Mouse (Mus musculus) kidney, embryonic 14.5 days (tissue): ENCODE results near the gene Abca1. TPM values are rescaled to one million over a fixed set of nuclear protein-coding genes. Genes with fewer than 3 reads are reported as not detected.

Experiments
- ATAC-seq: fragments of 200-750 bp; cut with Nextera tagmentation; 2 replicates; pipeline ENCODE4 v1.8.0; 2017; ENCODE audit warnings: moderate number of reproducible peaks, mild to moderate bottlenecking, moderate TSS enrichment, moderate library complexity; ENCODE audit not compliant: low FRiP score, low TSS enrichment
- H3K27ac ChIP-seq: fragments of 300-500 bp; sonication (generic); 2 replicates; pipeline ENCODE4 v1.5.1; 2014; ENCODE audit warnings: low read depth, mild to moderate bottlenecking, low read length, moderate library complexity, mixed read lengths
- H3K27me3 ChIP-seq: fragments of 300-500 bp; sonication (generic); 2 replicates; pipeline ENCODE4 v1.6.1; 2014; ENCODE audit warnings: mild to moderate bottlenecking, low read length; ENCODE audit not compliant: control insufficient read depth, insufficient read depth
- H3K36me3 ChIP-seq: fragments of 300-500 bp; sonication (generic); 2 replicates; pipeline ENCODE4 v1.6.1; 2014; ENCODE audit warnings: low read length, mixed read lengths; ENCODE audit not compliant: control insufficient read depth, insufficient read depth
- H3K4me1 ChIP-seq: fragments of 300-500 bp; sonication (generic); 2 replicates; pipeline ENCODE4 v1.6.1; 2014; ENCODE audit warnings: low read length, mixed read lengths; ENCODE audit not compliant: control insufficient read depth, insufficient read depth
- H3K4me2 ChIP-seq: fragments of 300-500 bp; sonication (generic); replicated peaks from 2 replicates; pipeline ENCODE4 v1.6.1; 2014; ENCODE audit warnings: low read depth, mild to moderate bottlenecking, low read length
- H3K4me3 ChIP-seq: fragments of 300-500 bp; sonication (generic); 2 replicates; pipeline ENCODE4 v1.5.1; 2014; ENCODE audit warnings: mild to moderate bottlenecking, low read length
- H3K9ac ChIP-seq: fragments of 300-500 bp; sonication (generic); 2 replicates; pipeline ENCODE4 v1.6.1; 2014; ENCODE audit warnings: low read depth, mild to moderate bottlenecking, low read length, moderate library complexity
- H3K9me3 ChIP-seq: fragments of 300-500 bp; sonication (generic); 2 replicates; pipeline ENCODE4 v1.6.1; 2016; ENCODE audit warnings: low read length; ENCODE audit not compliant: control insufficient read depth
- WGBS: fragments of 180-500 bp; shearing (Covaris S2); extraction: QIAGEN DNeasy Blood & Tissue Kit; methylation state at CpG from one replicate; pipeline ENCODE4 v1.1.7; 2014; 5-methylcytosine and 5-hydroxymethylcytosine counted together
- polyA plus RNA-seq: library from polyadenylated mRNA; unstranded; fragments of >200 nt; fragmentation: Nextera tagmentation; extraction: Ambion mirVana; gene quantifications from 2 replicates; pipeline ENCODE4 v1.2.1, GENCODE M21; 2014

Gene Abca1
- polyA plus RNA-seq, 1 experiment from 2014 or later = 5.6 TPM

GRCm38 (mm10) chr4:53110356-53110755 is 49.3 kb downstream of the Abca1 start:
- no peak overlapping the region for H3K4me2 ChIP-seq
- no peak for ATAC-seq
- WGBS = 32% methylated on average over 5 of the region's 5 CpGs
- no peak overlapping the region for H3K4me3 ChIP-seq
- H3K36me3 ChIP-seq = no peaks in the 10 kb centered on the region
- no peak overlapping the region for H3K9ac ChIP-seq
- H3K9me3 ChIP-seq = no peaks in the 10 kb centered on the region
- no peaks in the 10 kb centered on the region for H3K4me1 ChIP-seq
- no peaks in the 10 kb centered on the region for H3K27me3 ChIP-seq
- H3K27ac ChIP-seq = no peak overlapping the region

DNA sequence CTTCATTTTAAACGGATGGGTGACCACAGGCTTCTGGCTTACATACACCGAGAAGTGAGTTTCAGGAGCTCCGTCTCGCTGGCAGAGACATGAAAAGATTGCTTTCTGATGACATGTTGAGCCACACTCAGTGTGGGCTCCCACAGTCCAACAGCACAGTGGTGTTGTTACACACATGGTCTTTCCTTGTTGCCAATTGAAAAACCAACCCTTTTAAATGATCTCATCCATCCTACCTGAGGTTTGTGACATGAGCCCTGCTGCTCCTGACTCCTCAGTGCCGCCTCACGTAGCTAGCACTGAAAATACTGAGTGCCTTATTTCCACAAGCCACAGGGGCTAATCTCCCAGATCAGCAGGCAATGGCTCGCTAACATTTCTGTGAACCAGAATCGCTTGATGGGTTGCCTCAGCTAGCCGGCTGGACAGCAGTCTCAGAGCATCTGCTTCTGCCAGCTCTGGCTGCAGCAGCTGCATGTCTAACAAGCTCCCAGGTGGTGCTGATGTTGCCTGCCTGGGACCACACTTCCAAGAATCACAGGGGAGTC is 50.2 kb downstream of the Abca1 start:
- no peak overlapping the region for H3K4me3 ChIP-seq
- no peaks in the 10 kb centered on the region for H3K4me1 ChIP-seq
- no peak overlapping the region for H3K4me2 ChIP-seq
- H3K36me3 ChIP-seq = no peaks in the 10 kb centered on the region
- no peak overlapping the region for H3K9ac ChIP-seq
- H3K9me3 ChIP-seq = no peaks in the 10 kb centered on the region
- no peak for ATAC-seq
- 70% methylated on average over 9 of the region's 9 CpGs for WGBS
- no peak overlapping the region for H3K27ac ChIP-seq
- H3K27me3 ChIP-seq = no peaks in the 10 kb centered on the region

DNA sequence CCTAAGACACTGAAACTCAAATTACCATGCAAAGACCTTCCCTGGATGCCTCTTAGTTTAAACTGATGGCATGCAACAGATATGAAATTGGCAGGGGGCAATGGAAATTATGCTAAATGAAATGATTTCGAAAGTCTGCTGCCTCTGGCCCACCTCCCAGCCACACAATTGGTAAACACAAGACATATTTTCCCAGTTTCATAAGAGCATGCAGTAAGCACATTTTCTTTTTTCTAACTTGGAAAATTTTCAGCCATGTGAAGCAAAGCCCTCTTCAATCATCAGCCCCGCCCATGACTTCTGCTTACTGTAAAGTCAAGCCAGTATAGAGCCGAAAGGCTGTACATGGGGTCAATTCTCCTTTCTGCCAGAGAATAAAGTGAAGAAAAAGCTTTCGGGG is 51.5 kb downstream of the Abca1 start:
- H3K36me3 ChIP-seq = no peaks in the 10 kb centered on the region
- ATAC-seq = no peak
- no peak overlapping the region for H3K4me2 ChIP-seq
- H3K4me1 ChIP-seq = no peaks in the 10 kb centered on the region
- H3K4me3 ChIP-seq = no peak overlapping the region
- H3K9ac ChIP-seq = no peak overlapping the region
- H3K27me3 ChIP-seq = no peaks in the 10 kb centered on the region
- H3K9me3 ChIP-seq = no peaks in the 10 kb centered on the region
- H3K27ac ChIP-seq = no peak overlapping the region
- WGBS = 81% methylated on average over 4 of the region's 4 CpGs

DNA sequence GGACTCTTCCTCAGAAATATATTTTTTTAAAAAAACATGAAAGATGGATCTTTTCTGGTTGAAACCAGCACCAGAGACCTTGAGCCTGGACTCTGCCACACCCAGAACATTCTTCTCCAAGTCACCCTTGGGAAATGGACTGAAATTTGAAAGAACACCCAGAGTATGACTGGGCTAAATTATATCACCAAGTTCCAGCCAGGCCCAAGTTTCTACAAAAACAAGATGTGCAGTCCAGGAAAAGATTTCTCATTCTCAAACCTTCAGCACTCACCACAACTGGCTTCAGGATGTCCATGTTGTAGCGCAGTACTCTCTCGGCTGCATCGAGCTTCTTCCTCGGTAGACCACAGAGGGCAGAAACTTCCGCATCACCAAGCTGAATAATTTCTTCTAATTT is 53.0 kb downstream of the Abca1 start:
- Histone ChIP-seq H3K9ac (no peak overlapping the region), H3K9me3 (no peaks in the 10 kb centered on the region), H3K27ac (no peak overlapping the region), H3K4me3 (no peak overlapping the region), H3K4me2 (no peak overlapping the region), H3K4me1 (no peaks in the 10 kb centered on the region), H3K36me3 (no peaks in the 10 kb centered on the region), H3K27me3 (no peaks in the 10 kb centered on the region)
- no peak for ATAC-seq
- 92% methylated on average over 5 of the region's 5 CpGs for WGBS

- 88% methylated on average over 3 of the region's 3 CpGs for WGBS
- no peaks in the 10 kb centered on the region for H3K4me1 ChIP-seq
- H3K4me2 ChIP-seq = no peak overlapping the region
- no peaks in the 10 kb centered on the region for H3K9me3 ChIP-seq
- no peaks in the 10 kb centered on the region for H3K36me3 ChIP-seq
- no peak for ATAC-seq
- no peak overlapping the region for H3K9ac ChIP-seq
- H3K27ac ChIP-seq = no peak overlapping the region
- H3K4me3 ChIP-seq = no peak overlapping the region
- no peaks in the 10 kb centered on the region for H3K27me3 ChIP-seq
These were observed 53.6 kb downstream of the Abca1 start for GRCm38 (mm10) chr4:53106071-53106470.

DNA sequence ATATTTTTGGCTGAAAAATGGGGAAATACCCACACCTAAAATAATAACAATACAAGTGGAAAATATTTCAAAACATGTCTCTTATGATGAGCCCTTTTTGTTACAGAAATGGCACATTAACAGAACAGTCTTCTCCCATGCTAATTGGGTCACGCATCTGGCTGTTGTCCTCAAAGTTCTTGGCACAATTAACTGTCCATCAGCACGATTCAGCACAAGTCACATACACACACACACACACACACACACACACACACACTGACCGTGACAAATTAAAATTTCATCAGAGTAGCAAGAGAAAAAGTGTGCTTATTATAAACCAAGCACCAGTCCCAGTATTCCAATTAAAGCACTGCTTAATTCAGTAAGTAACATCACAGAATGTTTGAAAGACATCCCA is 55.1 kb downstream of the Abca1 start:
- no peaks in the 10 kb centered on the region for H3K27me3 ChIP-seq
- H3K27ac ChIP-seq = no peak overlapping the region
- H3K4me1 ChIP-seq = no peaks in the 10 kb centered on the region
- no peaks in the 10 kb centered on the region for H3K9me3 ChIP-seq
- no peak for ATAC-seq
- H3K36me3 ChIP-seq = no peaks in the 10 kb centered on the region
- no peak overlapping the region for H3K9ac ChIP-seq
- 86% methylated on average over 3 of the region's 3 CpGs for WGBS
- no peak overlapping the region for H3K4me3 ChIP-seq
- no peak overlapping the region for H3K4me2 ChIP-seq

- H3K27ac ChIP-seq = no peak overlapping the region
- ATAC-seq = no peak
- WGBS = 78% methylated on average over 7 of the region's 7 CpGs
- no peak overlapping the region for H3K4me2 ChIP-seq
- H3K27me3 ChIP-seq = no peaks in the 10 kb centered on the region
- no peaks in the 10 kb centered on the region for H3K9me3 ChIP-seq
- H3K4me1 ChIP-seq = no peaks in the 10 kb centered on the region
- H3K4me3 ChIP-seq = no peak overlapping the region
- no peak overlapping the region for H3K9ac ChIP-seq
- no peaks in the 10 kb centered on the region for H3K36me3 ChIP-seq
These were observed 57.2 kb downstream of the Abca1 start for GRCm38 (mm10) chr4:53102529-53102928.

DNA sequence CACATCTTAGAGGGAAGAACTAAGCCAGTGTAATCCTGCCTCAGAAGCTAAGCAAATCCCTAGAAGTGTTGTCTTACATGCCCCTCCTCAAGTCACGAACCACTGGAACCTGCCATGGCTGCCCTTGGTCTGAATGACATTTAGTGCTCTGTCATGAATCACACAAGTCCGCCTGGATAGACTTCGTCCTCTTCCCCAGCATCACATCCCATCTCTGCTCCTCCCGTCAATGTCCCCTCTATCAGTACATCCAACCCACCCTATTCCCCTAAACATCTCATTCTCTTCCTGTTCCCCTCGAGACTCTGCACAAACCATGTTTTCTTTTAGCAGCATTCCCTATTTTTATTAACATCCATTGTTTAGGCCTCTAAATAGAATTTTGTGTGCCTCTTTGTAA is 58.4 kb downstream of the Abca1 start:
- ATAC-seq = no peak
- Histone ChIP-seq H3K27ac (no peak overlapping the region), H3K4me1 (no peaks in the 10 kb centered on the region), H3K9ac (no peak overlapping the region), H3K27me3 (no peaks in the 10 kb centered on the region), H3K36me3 (no peaks in the 10 kb centered on the region), H3K9me3 (no peaks in the 10 kb centered on the region), H3K4me2 (no peak overlapping the region), H3K4me3 (no peak overlapping the region)
- WGBS = 58% methylated on average over 5 of the region's 5 CpGs

DNA sequence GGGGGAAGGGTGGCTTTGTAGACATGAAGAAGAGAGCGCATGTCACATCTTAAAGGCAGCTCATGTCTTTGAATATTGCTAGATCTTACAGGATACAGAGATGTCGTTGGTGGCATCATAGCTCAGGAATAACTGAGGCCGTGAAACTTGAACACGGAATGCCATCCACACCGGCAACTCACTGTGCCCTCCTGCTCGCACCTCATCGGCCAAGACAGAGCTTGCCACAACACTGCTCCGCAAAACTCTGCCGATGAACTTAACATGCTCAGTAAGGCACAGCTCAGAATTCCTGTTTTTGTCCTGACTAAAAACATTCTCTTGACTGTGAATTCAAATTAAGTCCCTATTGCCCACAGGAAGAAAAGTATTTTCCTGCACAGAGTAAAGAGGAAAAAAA is 59.2 kb downstream of the Abca1 start:
- no peaks in the 10 kb centered on the region for H3K27me3 ChIP-seq
- no peak for ATAC-seq
- 89% methylated on average over 9 of the region's 9 CpGs for WGBS
- H3K9ac ChIP-seq = no peak overlapping the region
- no peak overlapping the region for H3K27ac ChIP-seq
- no peak overlapping the region for H3K4me2 ChIP-seq
- no peak overlapping the region for H3K4me3 ChIP-seq
- H3K9me3 ChIP-seq = no peaks in the 10 kb centered on the region
- no peaks in the 10 kb centered on the region for H3K36me3 ChIP-seq
- no peaks in the 10 kb centered on the region for H3K4me1 ChIP-seq
